Comparison of ENCODE assay signal across 9 mouse cellular contexts in the genomic region with DNA sequence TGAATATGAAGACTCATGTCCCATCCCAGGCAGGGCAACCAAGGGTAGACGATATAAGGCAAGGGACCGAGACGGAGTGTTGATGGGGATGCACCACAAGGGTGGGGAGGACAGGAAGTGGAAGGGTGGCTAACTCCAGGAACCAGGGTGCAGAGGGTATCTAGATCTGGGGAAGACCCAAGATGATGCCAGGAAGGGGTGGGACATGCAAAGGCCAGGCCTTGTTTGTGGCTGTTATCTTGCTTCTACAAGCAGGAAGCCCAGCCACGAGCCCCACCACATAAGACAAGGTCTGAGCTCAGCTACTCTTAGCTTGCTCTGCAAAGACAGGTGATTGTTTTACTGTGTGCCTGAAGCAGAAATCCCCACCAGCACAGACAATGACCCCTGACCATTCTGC. TPM values are rescaled to one million over a fixed set of nuclear protein-coding genes. Genes with fewer than 3 reads are reported as not detected.
DNase-seq lines count a peak whose midpoint lies in the region; ATAC-seq and TF ChIP-seq lines count a peak whose summit lies in the region.
"Had no signal": no experiment of that assay in that cellular context is flagged by ENCODE, and none has a peak within 500 bp of the region (broad histone marks: within the 10 kb centered on the region; RNA-seq: fewer than 3 reads in every experiment).

No protein-coding gene starts in this region.

- TF ChIP-seq RAD21 in CH12.LX (IDR thresholded peaks at IDR 0.05; ENCODE audit: low read depth, low read length) = no peak

- H3K79me2 ChIP-seq in CH12.LX (replicated peaks; ENCODE audit: control insufficient read depth, extremely low read depth, insufficient read depth, poor library complexity, severe bottlenecking) = peaks cover 88% of the 10 kb centered on the region

- DNase-seq in B cell, adult 2 months = peak; percentile 71 to 74
- peak; percentile 67 for DNase-seq in CH12.LX (ENCODE audit: extremely low read depth)
- peak; percentile 34 to 51 (median 39) for DNase-seq in liver, embryonic 14.5 days (ENCODE audit: low read depth in 3 of 3, low spot score in 3 of 3)
- peak; percentile 13 for DNase-seq in skeletal muscle tissue, adult 2 months (ENCODE audit: low read depth, low spot score)
- no peak for DNase-seq in right cerebral cortex, postnatal 25 days
- DNase-seq: cerebellum, adult 8-10 months; kidney, postnatal 36 days had no signal

- peaks cover 39 to 69% of the 10 kb centered on the region in 2 experiments for H3K4me1 ChIP-seq in CH12.LX (ENCODE audit: control insufficient read depth in 1 of 2, insufficient read depth in 2 of 2)
- H3K4me1 ChIP-seq in liver, embryonic 14.5 days (replicated peaks; ENCODE audit: control insufficient read depth in 2 of 2, insufficient read depth in 2 of 2, low read length in 1 of 2) = peaks cover 2 to 26% of the 10 kb centered on the region in 2 experiments; a peak in 3 of 4 replicates
- H3K4me1 ChIP-seq in intestine, embryonic 16.5 days (ENCODE audit: control insufficient read depth, insufficient read depth, low read length) = no peaks in the 10 kb centered on the region
- H3K4me1 ChIP-seq in forebrain, embryonic 15.5 days = no peaks in the 10 kb centered on the region

- ATAC-seq in liver, embryonic 14.5 days (ENCODE audit: insufficient read depth) = peak; percentile 82
- no peak for ATAC-seq in intestine, embryonic 16.5 days
- ATAC-seq in forebrain, embryonic 15.5 days (replicated peaks) = no peak

- no peak overlapping the region for H3K27ac ChIP-seq in CH12.LX (ENCODE audit: insufficient read depth, low read depth)
- H3K27ac ChIP-seq in liver, embryonic 14.5 days = no peak overlapping the region
- no peak overlapping the region for H3K27ac ChIP-seq in intestine, embryonic 16.5 days (ENCODE audit: low read length)
- no peak overlapping the region for H3K27ac ChIP-seq in forebrain, embryonic 15.5 days (replicated peaks)

- dilution Hi-C loops in CH12.LX (cut with MboI; ENCODE audit: extremely low pct_ligation_motif_present, extremely low pct_unique_long_range_greater_than_20kb, low sequenced_read_pairs) = no loop called here

- no peaks in the 10 kb centered on the region for H3K27me3 ChIP-seq in CH12.LX (replicated peaks)
- no peaks in the 10 kb centered on the region for H3K27me3 ChIP-seq in liver, embryonic 14.5 days (ENCODE audit: control insufficient read depth, insufficient read depth, low read length)
- no peaks in the 10 kb centered on the region for H3K27me3 ChIP-seq in intestine, embryonic 16.5 days (replicated peaks; ENCODE audit: control insufficient read depth, insufficient read depth, low read length)
- no peaks in the 10 kb centered on the region for H3K27me3 ChIP-seq in forebrain, embryonic 15.5 days

- in situ Hi-C loops in CH12.LX (cut with MboI; ENCODE audit: low pct_ligation_motif_present, low pct_unique_long_range_greater_than_20kb, low sequenced_read_pairs) = no loop called here

- WGBS in liver, embryonic 14.5 days (ENCODE audit: insufficient replicate concordance) = 10% methylated on average over 4 of the region's 4 CpGs
- WGBS in intestine, embryonic 16.5 days = 78% methylated on average over 4 of the region's 4 CpGs
- 85% methylated on average over 4 of the region's 4 CpGs for WGBS in forebrain, embryonic 15.5 days

- TF ChIP-seq EP300 in CH12.LX (IDR thresholded peaks at IDR 0.05; ENCODE audit: low read length) = no peak
- TF ChIP-seq EP300 in liver, embryonic 14.5 days (IDR thresholded peaks at IDR 0.05; ENCODE audit: low read depth) = peak; percentile 9; the same call in 1 of the 2 replicates

- peaks cover 13 to 68% of the 10 kb centered on the region in 2 experiments for H3K36me3 ChIP-seq in CH12.LX (replicated peaks in 1 of 2; ENCODE audit: control insufficient read depth in 1 of 2, insufficient read depth in 1 of 2, low read length in 1 of 2)
- H3K36me3 ChIP-seq in liver, embryonic 14.5 days (replicated peaks; ENCODE audit: control insufficient read depth, insufficient read depth, low read depth) = no peaks in the 10 kb centered on the region
- no peaks in the 10 kb centered on the region for H3K36me3 ChIP-seq in intestine, embryonic 16.5 days (ENCODE audit: control insufficient read depth, insufficient read depth, low read length)
- no peaks in the 10 kb centered on the region for H3K36me3 ChIP-seq in forebrain, embryonic 15.5 days

- no peak for TF ChIP-seq POLR2A in CH12.LX (IDR thresholded peaks at IDR 0.05; ENCODE audit: low read depth, low read length)

- no peak overlapping the region for H3K4me3 ChIP-seq in CH12.LX (replicated peaks in 1 of 3; ENCODE audit: low read depth in 2 of 3, low read length in 2 of 3, poor library complexity in 1 of 3)
- H3K4me3 ChIP-seq in liver, embryonic 14.5 days (ENCODE audit: insufficient read depth in 1 of 2, low read depth in 2 of 2, low read length in 2 of 2) = no peak overlapping the region
- H3K4me3 ChIP-seq in intestine, embryonic 16.5 days (ENCODE audit: low read length) = no peak overlapping the region
- H3K4me3 ChIP-seq in forebrain, embryonic 15.5 days = no peak overlapping the region

- H3K9me3 ChIP-seq in CH12.LX (replicated peaks; ENCODE audit: low read length) = no peaks in the 10 kb centered on the region
- no peaks in the 10 kb centered on the region for H3K9me3 ChIP-seq in liver, embryonic 14.5 days (ENCODE audit: control insufficient read depth, low read length)
- H3K9me3 ChIP-seq in intestine, embryonic 16.5 days (ENCODE audit: control insufficient read depth, low read length) = no peaks in the 10 kb centered on the region
- no peaks in the 10 kb centered on the region for H3K9me3 ChIP-seq in forebrain, embryonic 15.5 days

- H3K4me2 ChIP-seq in CH12.LX (ENCODE audit: insufficient read depth, low read depth, poor library complexity, severe bottlenecking) = no peak overlapping the region
- no peak overlapping the region for H3K4me2 ChIP-seq in liver, embryonic 14.5 days (ENCODE audit: low read depth)
- no peak overlapping the region for H3K4me2 ChIP-seq in intestine, embryonic 16.5 days (ENCODE audit: low read depth, low read length)
- no peak overlapping the region for H3K4me2 ChIP-seq in forebrain, embryonic 15.5 days (replicated peaks)

- no peak for TF ChIP-seq CTCF in CH12.LX (conservative IDR thresholded peaks at IDR 0.05 in 1 of 2, IDR thresholded peaks at IDR 0.05 in 1 of 2; ENCODE audit: low read depth in 2 of 2, low read length in 2 of 2)
- TF ChIP-seq CTCF in liver, embryonic 14.5 days (IDR thresholded peaks at IDR 0.05; ENCODE audit: low read depth) = no peak

- no peak overlapping the region for H3K9ac ChIP-seq in CH12.LX (ENCODE audit: insufficient read depth, low read depth)
- H3K9ac ChIP-seq in liver, embryonic 14.5 days (replicated peaks) = no peak overlapping the region
- H3K9ac ChIP-seq in intestine, embryonic 16.5 days (ENCODE audit: low read depth, low read length) = no peak overlapping the region
- no peak overlapping the region for H3K9ac ChIP-seq in forebrain, embryonic 15.5 days (replicated peaks)

TF ChIP-seq in CH12.LX, 34 proteins besides CTCF, POLR2A, EP300 and RAD21:
- TF ChIP-seq TBP (conservative IDR thresholded peaks at IDR 0.05; ENCODE audit: low read depth, low read length) (no peak), BHLHE40 (IDR thresholded peaks at IDR 0.05; ENCODE audit: low read depth, low read length) (no peak), POLR2AphosphoS2 (IDR thresholded peaks at IDR 0.05; ENCODE audit: low read depth, low read length) (no peak), JUND (conservative IDR thresholded peaks at IDR 0.05; ENCODE audit: low read depth, low read length) (no peak), MYC (IDR thresholded peaks at IDR 0.05; ENCODE audit: low read depth, low read length) (no peak)

RNA-seq across cellular contexts. Expression of a gene that starts 50.4 kb away (rescaled TPM):
- total RNA-seq in CH12.LX (2012; rRNA removed) (194 and 205 TPM in 2 replicates), CH12.LX (2014; rRNA removed) (129 and 139 TPM in 2 replicates)
- polyA plus RNA-seq in CH12.LX (2012; ENCODE audit: insufficient read length, low read depth) = 177 and 196 TPM in 2 replicates
- polyA plus RNA-seq in liver, embryonic 14.5 days (2012; rRNA removed) = 2.8 and 4.3 TPM in 2 replicates
- 5.0 and 5.4 TPM in 2 replicates for polyA plus RNA-seq in liver, embryonic 14.5 days (2014; fragmentation: Nextera tagmentation; extraction: Ambion mirVana)
- polyA plus RNA-seq in intestine, embryonic 16.5 days (2015; fragmentation: Nextera tagmentation; extraction: Ambion mirVana) = 3.6 and 3.7 TPM in 2 replicates
- 0.86 and 0.89 TPM in 2 replicates for polyA plus RNA-seq in forebrain, embryonic 15.5 days (2015; fragmentation: Nextera tagmentation; extraction: Ambion mirVana)

Comparison
In these comparisons a context has a peak if more than half of its experiments do, and no peak if none do; other contexts are left out.
1. RNA of a gene that starts 50.4 kb away (polyA plus RNA-seq): 177 to 196 TPM in CH12.LX; 2.8 to 5.4 TPM in liver, embryonic 14.5 days, 3.6 to 3.7 TPM in intestine, embryonic 16.5 days and 0.86 to 0.89 TPM in forebrain, embryonic 15.5 days; every median in the first group is over 10 times any median in the second.